Mouse (Mus musculus) embryonic facial prominence, embryonic 10.5 days (tissue): ENCODE results near the gene Ttn. TPM values are rescaled to one million over a fixed set of nuclear protein-coding genes. Genes with fewer than 3 reads are reported as not detected.
A peak's percentile ranks its signal among the peaks of the same experiment; 100 is the strongest.

Experiments
- DNase-seq: peaks from one replicate; pipeline ENCODE4 v3.0.0-alpha.2; 2017; ENCODE audit warnings: low spot score
- H3K27ac ChIP-seq: fragments of 300-500 bp; sonication (generic); replicated peaks from 2 replicates; pipeline ENCODE4 v1.5.1; 2016; ENCODE audit warnings: mild to moderate bottlenecking
- H3K27me3 ChIP-seq: fragments of 300-500 bp; sonication (generic); replicated peaks from 2 replicates; pipeline ENCODE4 v1.6.1; 2016; ENCODE audit warnings: low read depth, mild to moderate bottlenecking; ENCODE audit not compliant: poor library complexity, severe bottlenecking
- H3K36me3 ChIP-seq: fragments of 300-500 bp; sonication (generic); replicated peaks from 2 replicates; pipeline ENCODE4 v1.6.1; 2016; ENCODE audit warnings: mild to moderate bottlenecking, moderate library complexity
- H3K4me1 ChIP-seq: fragments of 300-500 bp; sonication (generic); 2 replicates; pipeline ENCODE4 v1.6.1; 2016
- H3K4me3 ChIP-seq: fragments of 300-500 bp; sonication (generic); 2 replicates; pipeline ENCODE4 v1.5.1; 2016; ENCODE audit warnings: mild to moderate bottlenecking, moderate library complexity
- H3K9me3 ChIP-seq: fragments of 300-500 bp; sonication (generic); 2 replicates; pipeline ENCODE4 v1.6.1; 2016; ENCODE audit warnings: mild to moderate bottlenecking
- WGBS: fragments of 180-500 bp; shearing (Covaris S2); methylation state at CpG from one replicate; pipeline ENCODE4 v1.1.7; 2016; 5-methylcytosine and 5-hydroxymethylcytosine counted together
- polyA plus RNA-seq: library from polyadenylated mRNA; unstranded; fragments of >200 nt; fragmentation: Nextera tagmentation; extraction: Ambion mirVana; gene quantifications from 2 replicates; pipeline ENCODE4 v1.2.1, GENCODE M21; 2016

Ttn gene
- polyA plus RNA-seq, 1 experiment from 2014 or later, result 0.64 TPM

- no peaks in the 10 kb centered on the region for H3K9me3 ChIP-seq
- WGBS, result 82% methylated on average over 7 of the region's 7 CpGs
Observed at GRCm38 (mm10) chr2:76949774-76950173, 32.6 kb downstream of the Ttn start.

GRCm38 (mm10) chr2:76938515-76938914 is 43.8 kb downstream of the Ttn start:
- Histone ChIP-seq H3K4me1 (no peaks in the 10 kb centered on the region), H3K9me3 (no peaks in the 10 kb centered on the region), H3K27me3 (no peaks in the 10 kb centered on the region), H3K36me3 (no peaks in the 10 kb centered on the region), H3K27ac (no peak overlapping the region), H3K4me3 (no peak overlapping the region)
- DNase-seq, result no peak
- 76% methylated on average over 10 of the region's 10 CpGs for WGBS

More at GRCm38 (mm10) chr2:76949774-76950173, 32.6 kb downstream of the Ttn start:
- H3K36me3 ChIP-seq, result no peaks in the 10 kb centered on the region
- H3K27ac ChIP-seq, result no peak overlapping the region
- peaks cover 3% of the 10 kb centered on the region; the same call in 1 of the 2 replicates for H3K4me1 ChIP-seq
- no peaks in the 10 kb centered on the region for H3K27me3 ChIP-seq
- no peak for DNase-seq
- H3K4me3 ChIP-seq, result no peak overlapping the region

GRCm38 (mm10) chr2:76929718-76930117 is 52.6 kb downstream of the Ttn start:
- no peaks in the 10 kb centered on the region for H3K4me1 ChIP-seq
- WGBS, result 3% methylated on average over 2 of the region's 2 CpGs
- no peaks in the 10 kb centered on the region for H3K9me3 ChIP-seq
- H3K4me3 ChIP-seq, result no peak overlapping the region
- no peak overlapping the region for H3K27ac ChIP-seq
- no peaks in the 10 kb centered on the region for H3K36me3 ChIP-seq
- DNase-seq, result peak; percentile 67
- no peaks in the 10 kb centered on the region for H3K27me3 ChIP-seq

GRCm38 (mm10) chr2:76928816-76929215 is 53.5 kb downstream of the Ttn start:
- no peaks in the 10 kb centered on the region for H3K27me3 ChIP-seq
- no peak for DNase-seq
- no peaks in the 10 kb centered on the region for H3K36me3 ChIP-seq
- no peak overlapping the region for H3K4me3 ChIP-seq
- whole genome bisulfite sequencing, result 78% methylated on average over 3 of the region's 3 CpGs
- no peak overlapping the region for H3K27ac ChIP-seq
- H3K9me3 ChIP-seq, result no peaks in the 10 kb centered on the region
- H3K4me1 ChIP-seq, result no peaks in the 10 kb centered on the region

GRCm38 (mm10) chr2:76928298-76928697 is 54.0 kb downstream of the Ttn start:
- 83% methylated on average over 7 of the region's 7 CpGs for WGBS
- H3K27ac ChIP-seq, result no peak overlapping the region
- no peak for DNase-seq
- H3K9me3 ChIP-seq, result no peaks in the 10 kb centered on the region
- no peaks in the 10 kb centered on the region for H3K36me3 ChIP-seq
- H3K4me3 ChIP-seq, result no peak overlapping the region
- no peaks in the 10 kb centered on the region for H3K27me3 ChIP-seq
- no peaks in the 10 kb centered on the region for H3K4me1 ChIP-seq

- H3K9me3 ChIP-seq, result no peaks in the 10 kb centered on the region
- no peak overlapping the region for H3K4me3 ChIP-seq
- 82% methylated on average over 12 of the region's 12 CpGs for WGBS
- no peaks in the 10 kb centered on the region for H3K36me3 ChIP-seq
- DNase-seq, result no peak
- no peak overlapping the region for H3K27ac ChIP-seq
- H3K27me3 ChIP-seq, result no peaks in the 10 kb centered on the region
- H3K4me1 ChIP-seq, result no peaks in the 10 kb centered on the region
Observed at GRCm38 (mm10) chr2:76926927-76927326, 55.4 kb downstream of the Ttn start.

GRCm38 (mm10) chr2:76914959-76915358 is 67.4 kb downstream of the Ttn start:
- DNase-seq, result no peak
- H3K36me3 ChIP-seq, result no peaks in the 10 kb centered on the region
- no peak overlapping the region for H3K27ac ChIP-seq
- H3K9me3 ChIP-seq, result 0 out of 2 replicates have a peak, but pooled peaks cover 2% of the 10 kb centered on the region
- H3K27me3 ChIP-seq, result no peaks in the 10 kb centered on the region
- no peak overlapping the region for H3K4me3 ChIP-seq
- no peaks in the 10 kb centered on the region for H3K4me1 ChIP-seq
- WGBS, result 94% methylated on average over 10 of the region's 10 CpGs

GRCm38 (mm10) chr2:76908705-76909457 is 73.5 kb downstream of the Ttn start:
- no peaks in the 10 kb centered on the region for H3K36me3 ChIP-seq
- WGBS, result 79% methylated on average over 15 of the region's 15 CpGs
- no peaks in the 10 kb centered on the region for H3K27me3 ChIP-seq
- H3K9me3 ChIP-seq, result no peaks in the 10 kb centered on the region
- H3K4me1 ChIP-seq, result 0 out of 2 replicates have a peak, but pooled peaks cover 6% of the 10 kb centered on the region
- no peak overlapping the region for H3K27ac ChIP-seq
- H3K4me3 ChIP-seq, result no peak overlapping the region
- no peak for DNase-seq

GRCm38 (mm10) chr2:76903351-76903750 is 79.0 kb downstream of the Ttn start:
- Histone ChIP-seq H3K27me3 (no peaks in the 10 kb centered on the region), H3K36me3 (no peaks in the 10 kb centered on the region), H3K4me3 (no peak overlapping the region), H3K9me3 (0 out of 2 replicates have a peak, but pooled peaks cover 3% of the 10 kb centered on the region), H3K4me1 (no peaks in the 10 kb centered on the region), H3K27ac (no peak overlapping the region)
- WGBS, result 91% methylated on average over 11 of the region's 11 CpGs
- DNase-seq, result no peak

GRCm38 (mm10) chr2:76901476-76902086 is 80.8 kb downstream of the Ttn start:
- 0 out of 2 replicates have a peak, but pooled peaks cover 3% of the 10 kb centered on the region for H3K9me3 ChIP-seq
- no peaks in the 10 kb centered on the region for H3K27me3 ChIP-seq
- no peaks in the 10 kb centered on the region for H3K4me1 ChIP-seq
- DNase-seq, result no peak
- 90% methylated on average over 24 of the region's 24 CpGs for WGBS
- H3K27ac ChIP-seq, result no peak overlapping the region
- H3K4me3 ChIP-seq, result no peak overlapping the region
- no peaks in the 10 kb centered on the region for H3K36me3 ChIP-seq

- H3K9me3 ChIP-seq, result 0 out of 2 replicates have a peak, but pooled peaks cover 3% of the 10 kb centered on the region
- H3K4me1 ChIP-seq, result no peaks in the 10 kb centered on the region
- H3K27ac ChIP-seq, result no peak overlapping the region
- H3K36me3 ChIP-seq, result no peaks in the 10 kb centered on the region
- no peak overlapping the region for H3K4me3 ChIP-seq
- WGBS, result 94% methylated on average over 11 of the region's 11 CpGs
- H3K27me3 ChIP-seq, result no peaks in the 10 kb centered on the region
- no peak for DNase-seq
Observed at GRCm38 (mm10) chr2:76899886-76900285, 82.5 kb downstream of the Ttn start.

- 0 out of 2 replicates have a peak, but pooled peaks cover 3% of the 10 kb centered on the region for H3K9me3 ChIP-seq
- H3K27ac ChIP-seq, result no peak overlapping the region
- H3K36me3 ChIP-seq, result no peaks in the 10 kb centered on the region
- DNase-seq, result no peak
- H3K4me1 ChIP-seq, result no peaks in the 10 kb centered on the region
- H3K27me3 ChIP-seq, result no peaks in the 10 kb centered on the region
- 90% methylated on average over 8 of the region's 8 CpGs for WGBS
- H3K4me3 ChIP-seq, result no peak overlapping the region
Observed at GRCm38 (mm10) chr2:76896990-76897389, 85.4 kb downstream of the Ttn start.

GRCm38 (mm10) chr2:76895327-76895726 is 87.0 kb downstream of the Ttn start:
- Histone ChIP-seq H3K27ac (no peak overlapping the region), H3K9me3 (0 out of 2 replicates have a peak, but pooled peaks cover 3% of the 10 kb centered on the region), H3K4me3 (no peak overlapping the region), H3K36me3 (no peaks in the 10 kb centered on the region), H3K4me1 (no peaks in the 10 kb centered on the region), H3K27me3 (no peaks in the 10 kb centered on the region)
- 89% methylated on average over 4 of the region's 4 CpGs for WGBS
- no peak for DNase-seq
